Mouse (Mus musculus) lung, postnatal 0 days (tissue): ENCODE results near the gene Qprt. TPM values are rescaled to one million over a fixed set of nuclear protein-coding genes. Genes with fewer than 3 reads are reported as not detected.

Experiments used
- ATAC-seq: fragments of 200-750 bp; cut with Nextera tagmentation; 2 replicates; pipeline ENCODE4 v1.8.0; 2017; ENCODE audit warnings: moderate library complexity
- DNase-seq: peaks from one replicate; pipeline ENCODE4 v3.0.0-alpha.2; 2016; ENCODE audit warnings: low spot score
- H3K27ac ChIP-seq: fragments of 300-500 bp; sonication (generic); 2 replicates; pipeline ENCODE4 v1.5.1; 2014; ENCODE audit warnings: antibody characterized with exemption, mild to moderate bottlenecking, low read length, mixed read lengths
- H3K27me3 ChIP-seq: fragments of 300-500 bp; sonication (generic); replicated peaks from 2 replicates; pipeline ENCODE4 v1.6.1; 2014; ENCODE audit warnings: low read length, mixed read lengths; ENCODE audit not compliant: insufficient read depth
- H3K36me3 ChIP-seq: fragments of 300-500 bp; sonication (generic); 2 replicates; pipeline ENCODE4 v1.6.1; 2014; ENCODE audit warnings: low read length, mixed read lengths; ENCODE audit not compliant: insufficient read depth
- H3K4me1 ChIP-seq: fragments of 300-500 bp; sonication (generic); 2 replicates; pipeline ENCODE4 v1.6.1; 2014; ENCODE audit warnings: antibody characterized with exemption, low read depth, low read length, mixed read lengths; ENCODE audit not compliant: insufficient read depth
- H3K4me2 ChIP-seq: fragments of 300-500 bp; sonication (generic); replicated peaks from 2 replicates; pipeline ENCODE4 v1.6.1; 2014; ENCODE audit warnings: low read depth, mild to moderate bottlenecking, low read length, moderate library complexity, mixed read lengths
- H3K4me3 ChIP-seq: fragments of 300-500 bp; sonication (generic); 2 replicates; pipeline ENCODE4 v1.5.1; 2014; ENCODE audit warnings: low read depth, low read length
- H3K9ac ChIP-seq: fragments of 300-500 bp; sonication (generic); replicated peaks from 2 replicates; pipeline ENCODE4 v1.6.1; 2014; ENCODE audit warnings: low read depth, mild to moderate bottlenecking
- H3K9me3 ChIP-seq: fragments of 300-500 bp; sonication (generic); 2 replicates; pipeline ENCODE4 v1.6.1; 2016; ENCODE audit warnings: low read length, mixed read lengths
- CTCF ChIP-seq: IDR thresholded peaks from 2 replicates; pipeline ENCODE4 v1.5.1; 2016; ENCODE audit warnings: antibody characterized with exemption, mild to moderate bottlenecking
- EP300 ChIP-seq: IDR thresholded peaks from 2 replicates; pipeline ENCODE4 v1.6.1; 2016; ENCODE audit warnings: antibody characterized with exemption, mild to moderate bottlenecking, control low read depth
- WGBS: fragments of 180-500 bp; shearing (Covaris S2); extraction: QIAGEN DNeasy Blood & Tissue Kit; methylation state at CpG from one replicate; pipeline ENCODE4 v1.1.7; 2014; 5-methylcytosine and 5-hydroxymethylcytosine counted together
- polyA plus RNA-seq: library from polyadenylated mRNA; unstranded; fragments of >200 nt; fragmentation: Nextera tagmentation; extraction: Ambion mirVana; gene quantifications from 2 replicates; pipeline ENCODE4 v1.2.1, GENCODE M21; 2015

Gene Qprt
- polyA plus RNA-seq, 1 experiment from 2014 or later: 0.14 TPM

- Histone ChIP-seq H3K27ac (no peak overlapping the region), H3K4me3 (no peak overlapping the region), H3K4me2 (no peak overlapping the region), H3K27me3 (no peaks in the 10 kb centered on the region), H3K36me3 (no peaks in the 10 kb centered on the region), H3K4me1 (no peaks in the 10 kb centered on the region), H3K9me3 (no peaks in the 10 kb centered on the region), H3K9ac (no peak overlapping the region)
- WGBS: 47% methylated on average over 11 of the region's 11 CpGs
- no peak for DNase-seq
- no peak for TF ChIP-seq EP300
- no peak for ATAC-seq
These were observed 5.6 kb downstream of the Qprt start for GRCm38 (mm10) chr7:127116331-127116935.

GRCm38 (mm10) chr7:127114920-127115319, 7.1 kb downstream of the Qprt start:
- H3K4me3 ChIP-seq: no peak overlapping the region
- WGBS: 64% methylated on average over 11 of the region's 11 CpGs
- no peaks in the 10 kb centered on the region for H3K36me3 ChIP-seq
- H3K27me3 ChIP-seq: no peaks in the 10 kb centered on the region
- DNase-seq: no peak
- no peaks in the 10 kb centered on the region for H3K9me3 ChIP-seq
- no peaks in the 10 kb centered on the region for H3K4me1 ChIP-seq
- H3K9ac ChIP-seq: no peak overlapping the region
- no peak for TF ChIP-seq EP300
- no peak for TF ChIP-seq CTCF
- no peak overlapping the region for H3K27ac ChIP-seq
- no peak overlapping the region for H3K4me2 ChIP-seq
- ATAC-seq: no peak

- Histone ChIP-seq H3K9me3 (no peaks in the 10 kb centered on the region), H3K27ac (no peak overlapping the region), H3K4me2 (no peak overlapping the region), H3K4me1 (no peaks in the 10 kb centered on the region), H3K4me3 (no peak overlapping the region), H3K36me3 (no peaks in the 10 kb centered on the region), H3K27me3 (no peaks in the 10 kb centered on the region), H3K9ac (no peak overlapping the region)
- 46% methylated on average over 11 of the region's 12 CpGs for WGBS
- no peak for TF ChIP-seq CTCF
- TF ChIP-seq EP300: no peak
- ATAC-seq (peak; percentile 44), DNase-seq (peak; percentile 48)
These were observed 8.3 kb downstream of the Qprt start for GRCm38 (mm10) chr7:127113614-127114259.

GRCm38 (mm10) chr7:127112921-127113597, 9.0 kb downstream of the Qprt start:
- Histone ChIP-seq H3K4me1 (no peaks in the 10 kb centered on the region), H3K9ac (no peak overlapping the region), H3K27ac (no peak overlapping the region), H3K36me3 (no peaks in the 10 kb centered on the region), H3K4me3 (no peak overlapping the region), H3K4me2 (no peak overlapping the region), H3K9me3 (no peaks in the 10 kb centered on the region), H3K27me3 (no peaks in the 10 kb centered on the region)
- TF ChIP-seq EP300 (no peak), CTCF (no peak)
- WGBS: 18% methylated on average over 9 of the region's 9 CpGs
- no peak for ATAC-seq
- DNase-seq: no peak

GRCm38 (mm10) chr7:127112251-127112841, 9.7 kb downstream of the Qprt start:
- no peak overlapping the region for H3K4me3 ChIP-seq
- TF ChIP-seq EP300: no peak
- no peak for TF ChIP-seq CTCF
- no peaks in the 10 kb centered on the region for H3K36me3 ChIP-seq
- 52% methylated on average over 12 of the region's 12 CpGs for WGBS
- H3K4me1 ChIP-seq: no peaks in the 10 kb centered on the region
- no peak overlapping the region for H3K4me2 ChIP-seq
- no peak overlapping the region for H3K9ac ChIP-seq
- ATAC-seq (no peak), DNase-seq (no peak)
- no peaks in the 10 kb centered on the region for H3K27me3 ChIP-seq
- no peak overlapping the region for H3K27ac ChIP-seq
- H3K9me3 ChIP-seq: no peaks in the 10 kb centered on the region

- 45% methylated on average over 5 of the region's 6 CpGs for WGBS
- DNase-seq (no peak), ATAC-seq (no peak)
- no peaks in the 10 kb centered on the region for H3K36me3 ChIP-seq
- no peaks in the 10 kb centered on the region for H3K9me3 ChIP-seq
- no peak overlapping the region for H3K9ac ChIP-seq
- no peak overlapping the region for H3K27ac ChIP-seq
- H3K4me1 ChIP-seq: no peaks in the 10 kb centered on the region
- TF ChIP-seq CTCF (peak; percentile 74), EP300 (no peak)
- no peak overlapping the region for H3K4me3 ChIP-seq
- H3K27me3 ChIP-seq: no peaks in the 10 kb centered on the region
- H3K4me2 ChIP-seq: no peak overlapping the region
These were observed 10.6 kb downstream of the Qprt start for GRCm38 (mm10) chr7:127111461-127111860.
